ENCODE assay signal across 17 mouse cellular contexts in the genomic region with DNA sequence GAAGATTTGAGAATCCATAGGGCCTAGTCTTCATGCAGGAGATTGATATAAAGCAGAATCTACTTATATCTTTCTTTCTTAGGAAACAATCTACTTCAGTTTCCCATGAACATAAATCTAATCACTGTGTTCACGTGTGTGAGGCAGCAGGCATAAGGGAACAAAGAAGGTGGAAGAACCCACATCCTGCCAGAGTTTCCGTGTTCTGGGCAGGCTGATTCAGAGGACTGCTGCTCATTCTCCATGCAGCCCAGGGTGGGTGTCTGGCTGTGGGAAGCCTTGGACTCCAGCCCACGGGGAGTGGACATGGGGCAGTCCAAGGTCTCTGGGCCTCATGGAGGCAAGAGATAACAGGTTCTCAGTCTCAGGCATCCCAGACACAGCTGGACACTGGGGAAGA.
DNase-seq lines count a peak whose midpoint lies in the region; ATAC-seq and TF ChIP-seq lines count a peak whose summit lies in the region.
"Had no signal": no experiment of that assay in that cellular context is flagged by ENCODE, and none has a peak within 500 bp of the region (broad histone marks: within the 10 kb centered on the region; RNA-seq: fewer than 3 reads in every experiment).

No protein-coding gene starts in this region.

- H3K36me3 ChIP-seq in heart, postnatal 0 days (replicated peaks; ENCODE audit: control insufficient read depth, insufficient read depth, low read length): no peaks in the 10 kb centered on the region
- H3K36me3 ChIP-seq: embryonic facial prominence, embryonic 15.5 days; hindbrain, embryonic 12.5 days; liver, embryonic 13.5 days had no signal

- H3K4me2 ChIP-seq in heart, postnatal 0 days (ENCODE audit: low read depth, low read length): no peak overlapping the region
- H3K4me2 ChIP-seq: embryonic facial prominence, embryonic 15.5 days; hindbrain, embryonic 12.5 days; liver, embryonic 13.5 days had no signal

- ATAC-seq in heart, postnatal 0 days (ENCODE audit: insufficient read depth, low read depth): peak; percentile 30; the same call in 1 of the 2 replicates
- peak; percentile 64 for ATAC-seq in inflammation-experienced regulatory T-cells, adult 6 months
- ATAC-seq: intestine, embryonic 16.5 days; midbrain, embryonic 16.5 days had no signal

- no peaks in the 10 kb centered on the region for H3K4me1 ChIP-seq in heart, postnatal 0 days (ENCODE audit: control insufficient read depth, insufficient read depth)
- peaks cover 4% of the 10 kb centered on the region; the same call in 1 of the 2 replicates for H3K4me1 ChIP-seq in cerebellum, adult 2 months (ENCODE audit: control insufficient read depth, insufficient read depth, low read length)
- H3K4me1 ChIP-seq: embryonic facial prominence, embryonic 15.5 days; hindbrain, embryonic 12.5 days; liver, embryonic 13.5 days; megakaryocyte, embryonic 14.5 days had no signal

- no peaks in the 10 kb centered on the region for H3K27me3 ChIP-seq in heart, postnatal 0 days (ENCODE audit: control insufficient read depth, insufficient read depth, low read length)
- H3K27me3 ChIP-seq in cerebellum, adult 2 months (ENCODE audit: control insufficient read depth, insufficient read depth, low read length): no peaks in the 10 kb centered on the region
- H3K27me3 ChIP-seq: CH12.LX; embryonic facial prominence, embryonic 15.5 days; hindbrain, embryonic 12.5 days; liver, embryonic 13.5 days; megakaryocyte, embryonic 14.5 days had no signal

- intact Hi-C loops in heart, postnatal 25 days (cut with DNase I): no loop called here

- TF ChIP-seq POLR2A in cerebellum, adult 2 months (IDR thresholded peaks at IDR 0.05; ENCODE audit: borderline replicate concordance, insufficient read depth, low read length): no peak

- no peaks in the 10 kb centered on the region for H3K9me3 ChIP-seq in heart, postnatal 0 days (replicated peaks; ENCODE audit: control insufficient read depth, low read length)
- H3K9me3 ChIP-seq: embryonic facial prominence, embryonic 15.5 days; hindbrain, embryonic 12.5 days; liver, embryonic 13.5 days; megakaryocyte, embryonic 14.5 days had no signal

- no peak for TF ChIP-seq CTCF in heart, postnatal 0 days (IDR thresholded peaks at IDR 0.05; ENCODE audit: low read depth)
- TF ChIP-seq CTCF in cerebellum, adult 2 months (IDR thresholded peaks at IDR 0.05; ENCODE audit: borderline replicate concordance, insufficient read depth, low read depth, low read length): no peak

- H3K9ac ChIP-seq in heart, postnatal 0 days (replicated peaks; ENCODE audit: low read depth, low read length): no peak overlapping the region
- H3K9ac ChIP-seq: embryonic facial prominence, embryonic 15.5 days; hindbrain, embryonic 12.5 days; liver, embryonic 13.5 days had no signal

- no peak for DNase-seq in heart, postnatal 0 days (ENCODE audit: low spot score)
- DNase-seq in heart, postnatal 25 days (ENCODE audit: low spot score): no peak
- DNase-seq in 416B (ENCODE audit: low read depth): peak; percentile 57
- DNase-seq in CD4-positive, CD25-positive, alpha-beta regulatory T cell, adult 2 months (ENCODE audit: low read depth, low spot score): peak; percentile 6
- no peak for DNase-seq in urinary bladder, adult 2 months (ENCODE audit: low spot score)
- DNase-seq in cerebellum, adult 2 months: no peak
- no peak for DNase-seq in right cerebral cortex, postnatal 14 days
- DNase-seq: cerebellum, adult 9-10 months; liver, embryonic 13.5 days had no signal

- no peak overlapping the region for H3K4me3 ChIP-seq in heart, postnatal 0 days (ENCODE audit: low read depth, low read length)
- no peak overlapping the region for H3K4me3 ChIP-seq in cerebellum, adult 2 months (replicated peaks; ENCODE audit: insufficient read depth, low read depth, low read length)
- H3K4me3 ChIP-seq: embryonic facial prominence, embryonic 15.5 days; hindbrain, embryonic 12.5 days; left cerebral cortex, adult 2 months; liver, embryonic 13.5 days; megakaryocyte, embryonic 14.5 days had no signal

- H3K27ac ChIP-seq in heart, postnatal 0 days (ENCODE audit: low read depth): no peak overlapping the region
- no peak overlapping the region for H3K27ac ChIP-seq in cerebellum, adult 2 months (ENCODE audit: insufficient read depth, low read length)
- H3K27ac ChIP-seq: embryonic facial prominence, embryonic 15.5 days; hindbrain, embryonic 12.5 days; left cerebral cortex, adult 2 months; liver, embryonic 13.5 days had no signal

- TF ChIP-seq EP300 in heart, postnatal 0 days (IDR thresholded peaks at IDR 0.05; ENCODE audit: low read depth): no peak

- WGBS in heart, postnatal 0 days: 53% methylated on average over 3 of the region's 3 CpGs
- WGBS in cerebellum, adult 2 months: 90% methylated on average over 3 of the region's 3 CpGs

Comparison
In these comparisons a context has a peak if more than half of its experiments do, and no peak if none do; other contexts are left out.
1. DNase-seq: peak in 416B (single experiment) and CD4-positive, CD25-positive, alpha-beta regulatory T cell, adult 2 months (single experiment); none in heart, postnatal 0 days (single experiment), heart, postnatal 25 days (single experiment), urinary bladder, adult 2 months (single experiment), cerebellum, adult 2 months (0 of 2) and right cerebral cortex, postnatal 14 days (single experiment).